Mouse (Mus musculus): Measurements from ENCODE around the gene Ano3. TPM values are rescaled to one million over a fixed set of nuclear protein-coding genes. Genes with fewer than 3 reads are reported as not detected.

Gene Ano3
- polyA plus RNA-seq, 1 experiment from 2014 or later: 0.84 TPM

DNA sequence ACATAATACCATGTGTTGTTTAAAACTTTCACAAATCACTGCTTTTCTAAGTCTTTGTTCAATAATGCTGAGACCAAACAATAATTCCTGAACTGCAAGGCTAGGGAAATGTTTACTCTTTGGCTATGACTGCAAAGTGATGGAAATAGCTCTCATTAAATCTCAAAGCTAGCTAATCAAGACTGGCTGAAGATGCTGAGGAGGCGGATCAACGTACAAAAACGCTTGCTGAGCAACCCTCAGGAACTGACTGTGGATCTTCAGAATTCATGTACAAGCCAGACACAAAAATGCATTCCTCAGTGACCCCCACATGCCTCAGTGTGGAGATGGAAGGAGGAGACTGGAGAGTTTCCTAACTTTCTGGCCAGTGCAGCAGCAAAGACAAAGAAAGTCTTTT is 155.3 kb downstream of the Ano3 start:
- Histone ChIP-seq H3K4me1 (no peaks in the 10 kb centered on the region), H3K27ac (no peak overlapping the region), H3K27me3 (no peaks in the 10 kb centered on the region), H3K9ac (no peak overlapping the region), H3K36me3 (no peaks in the 10 kb centered on the region), H3K9me3 (replicated peaks) (0 out of 2 replicates have a peak, but pooled peaks cover 2% of the 10 kb centered on the region), H3K4me2 (replicated peaks) (no peak overlapping the region), H3K4me3 (no peak overlapping the region)
- 72% methylated on average over 3 of the region's 3 CpGs for WGBS
- no peak for ATAC-seq (ENCODE audit: low FRiP score)

DNA sequence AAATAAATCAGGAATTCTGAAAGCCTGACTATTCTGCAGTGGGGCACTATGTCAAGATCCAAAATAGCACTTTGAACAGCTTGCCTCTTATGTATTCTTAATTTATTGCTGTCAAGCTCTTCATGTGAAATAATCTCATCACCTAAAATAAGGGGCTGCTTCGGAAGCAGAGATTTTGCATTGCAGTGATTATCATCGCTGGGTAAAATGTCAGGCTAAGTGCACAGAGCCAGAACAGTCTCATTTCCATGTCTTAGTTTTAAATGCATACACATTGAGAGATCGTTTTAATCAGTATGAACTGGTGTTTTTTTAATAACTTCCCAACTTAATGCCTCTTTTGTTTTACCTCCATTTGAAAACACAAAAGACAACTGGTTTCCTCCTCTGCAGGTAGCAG is 163.3 kb downstream of the Ano3 start:
- H3K4me2 ChIP-seq (replicated peaks): no peak overlapping the region
- H3K4me3 ChIP-seq: no peak overlapping the region
- no peaks in the 10 kb centered on the region for H3K36me3 ChIP-seq
- H3K27ac ChIP-seq: no peak overlapping the region
- WGBS: 87% methylated on average over 3 of the region's 3 CpGs
- no peaks in the 10 kb centered on the region for H3K27me3 ChIP-seq
- no peak for ATAC-seq (ENCODE audit: low FRiP score)
- no peak overlapping the region for H3K9ac ChIP-seq
- H3K9me3 ChIP-seq (replicated peaks): no peaks in the 10 kb centered on the region
- H3K4me1 ChIP-seq: no peaks in the 10 kb centered on the region

DNA sequence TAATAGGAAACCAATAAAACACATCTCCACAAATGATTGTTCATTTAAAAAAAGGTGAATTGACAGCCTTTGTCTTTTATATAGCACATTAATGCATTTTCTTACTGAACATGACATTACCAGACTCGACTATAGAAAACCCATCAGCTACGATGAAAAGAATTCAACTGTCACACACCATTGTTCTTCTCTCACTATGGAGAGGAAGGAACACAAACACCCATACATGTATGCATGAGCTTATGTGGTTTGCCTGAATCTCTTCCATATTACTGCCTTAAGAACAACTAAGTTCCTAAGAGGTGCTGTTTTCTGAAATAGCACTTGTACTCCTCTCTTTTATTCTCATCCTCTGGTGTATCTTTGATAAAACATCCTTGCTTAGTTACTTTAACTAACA is 191.3 kb downstream of the Ano3 start:
- ATAC-seq (ENCODE audit: low FRiP score): no peak
- Histone ChIP-seq H3K27ac (no peak overlapping the region), H3K9me3 (replicated peaks) (no peaks in the 10 kb centered on the region)

DNA sequence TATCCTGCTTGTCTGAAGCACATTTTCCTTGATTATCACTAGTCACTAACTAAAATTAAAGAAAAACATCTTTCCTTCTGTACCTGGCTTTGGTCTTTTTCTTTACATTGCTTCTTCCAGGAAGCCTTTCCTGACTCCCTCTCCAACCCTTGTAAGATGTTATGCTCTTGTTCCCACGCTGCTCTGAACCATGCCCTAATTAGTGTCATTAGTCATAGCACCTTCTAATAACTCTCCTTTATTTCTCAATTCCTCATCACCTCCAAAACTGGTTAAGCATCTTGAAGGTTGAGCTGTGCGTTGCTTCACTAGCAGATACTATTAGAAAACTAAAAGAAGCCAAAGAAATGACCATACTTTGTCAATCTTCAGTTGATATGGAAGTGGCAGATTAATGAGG is 193.2 kb downstream of the Ano3 start:
- no peaks in the 10 kb centered on the region for H3K27me3 ChIP-seq
- H3K36me3 ChIP-seq: no peaks in the 10 kb centered on the region
- 89% methylated on average over 2 of the region's 2 CpGs for WGBS
- H3K4me2 ChIP-seq (replicated peaks): no peak overlapping the region
- no peak overlapping the region for H3K4me3 ChIP-seq
- no peak overlapping the region for H3K27ac ChIP-seq
- no peak for ATAC-seq (ENCODE audit: low FRiP score)
- no peaks in the 10 kb centered on the region for H3K9me3 ChIP-seq (replicated peaks)
- no peaks in the 10 kb centered on the region for H3K4me1 ChIP-seq
- H3K9ac ChIP-seq: no peak overlapping the region

More for the DNA sequence above, 191.3 kb downstream of the Ano3 start:
- no peak overlapping the region for H3K4me2 ChIP-seq (replicated peaks)
- H3K36me3 ChIP-seq: no peaks in the 10 kb centered on the region
- no peaks in the 10 kb centered on the region for H3K27me3 ChIP-seq
- H3K4me1 ChIP-seq: no peaks in the 10 kb centered on the region
- no peak overlapping the region for H3K9ac ChIP-seq
- 40% methylated on average over 2 of the region's 2 CpGs for WGBS
- no peak overlapping the region for H3K4me3 ChIP-seq

DNA sequence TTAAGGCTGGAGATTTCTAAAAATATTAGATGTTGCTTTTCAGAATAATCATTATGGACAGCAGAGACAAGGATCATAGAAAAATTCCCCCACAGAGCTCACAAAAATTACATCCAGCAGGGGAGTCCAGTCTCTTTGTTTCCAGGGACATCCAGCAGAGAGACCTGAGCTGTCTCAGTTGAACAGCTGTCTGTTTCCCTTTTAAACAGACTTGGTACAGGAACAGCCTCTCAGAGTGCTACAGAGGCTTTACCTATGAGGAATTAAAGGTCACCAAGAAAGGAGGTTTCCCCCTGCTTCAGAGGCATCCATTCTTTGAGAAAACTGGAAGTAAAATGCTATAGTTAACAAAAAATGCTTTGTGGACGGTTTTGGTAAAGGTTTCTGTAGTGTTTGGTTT is 210.2 kb downstream of the Ano3 start:
- Histone ChIP-seq H3K9me3 (replicated peaks) (no peaks in the 10 kb centered on the region), H3K4me3 (no peak overlapping the region), H3K4me2 (replicated peaks) (no peak overlapping the region), H3K27me3 (no peaks in the 10 kb centered on the region), H3K4me1 (no peaks in the 10 kb centered on the region), H3K27ac (peak overlapping the region; percentile 44; the same call in 1 of the 2 replicates), H3K9ac (no peak overlapping the region), H3K36me3 (no peaks in the 10 kb centered on the region)
- no peak for ATAC-seq (ENCODE audit: low FRiP score)
- 73% methylated on average over 1 of the region's 1 CpGs for WGBS

DNA sequence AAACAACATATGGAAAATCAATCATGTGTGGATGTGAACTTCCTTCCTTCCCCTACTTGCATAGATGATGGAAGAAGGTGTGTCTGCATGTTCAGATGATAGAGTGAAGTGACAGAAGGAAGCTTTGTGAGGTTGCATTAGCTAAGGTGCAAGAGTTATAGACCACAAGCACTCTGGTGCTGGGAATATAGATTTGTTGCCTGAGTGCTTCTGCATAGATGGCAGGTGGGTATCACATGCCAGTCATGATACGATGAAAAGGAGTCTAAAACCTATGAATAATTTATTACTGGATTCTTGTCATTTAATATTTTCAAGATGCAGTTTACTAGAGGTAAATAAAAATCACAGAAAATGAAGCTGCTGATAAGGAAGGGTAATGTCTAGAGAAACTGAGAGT is 210.9 kb downstream of the Ano3 start:
- Histone ChIP-seq H3K4me1 (no peaks in the 10 kb centered on the region), H3K4me3 (no peak overlapping the region), H3K9ac (no peak overlapping the region), H3K27ac (no peak overlapping the region), H3K27me3 (no peaks in the 10 kb centered on the region), H3K9me3 (replicated peaks) (no peaks in the 10 kb centered on the region), H3K4me2 (replicated peaks) (no peak overlapping the region), H3K36me3 (no peaks in the 10 kb centered on the region)
- 60% methylated on average over 1 of the region's 1 CpGs for WGBS
- peak; percentile 50; the same call in 1 of the 2 replicates for ATAC-seq (ENCODE audit: low FRiP score)

DNA sequence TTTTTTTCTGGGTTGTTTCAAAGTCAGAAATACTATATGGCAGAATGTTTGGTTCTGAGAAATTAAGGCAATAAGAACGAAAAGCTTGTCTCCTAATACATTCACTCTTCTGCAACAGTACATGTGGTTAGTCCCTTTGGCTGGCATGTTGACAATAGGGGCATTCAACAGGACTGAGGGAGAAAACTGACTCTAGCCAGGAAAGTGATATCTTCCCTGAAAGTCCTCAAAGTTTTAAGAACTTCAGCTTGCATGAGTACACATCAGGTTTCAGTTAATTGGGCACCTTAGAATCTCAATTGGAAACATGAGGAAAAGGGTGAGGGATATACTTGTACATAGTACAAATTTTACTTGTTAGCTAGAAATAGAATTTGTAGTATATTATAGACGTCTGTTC is 212.7 kb downstream of the Ano3 start:
- Histone ChIP-seq H3K4me3 (no peak overlapping the region), H3K36me3 (no peaks in the 10 kb centered on the region), H3K4me1 (no peaks in the 10 kb centered on the region), H3K27ac (no peak overlapping the region), H3K9ac (no peak overlapping the region), H3K27me3 (no peaks in the 10 kb centered on the region), H3K9me3 (replicated peaks) (no peaks in the 10 kb centered on the region), H3K4me2 (replicated peaks) (no peak overlapping the region)
- 63% methylated on average over 2 of the region's 2 CpGs for WGBS
- no peak for ATAC-seq (ENCODE audit: low FRiP score)

DNA sequence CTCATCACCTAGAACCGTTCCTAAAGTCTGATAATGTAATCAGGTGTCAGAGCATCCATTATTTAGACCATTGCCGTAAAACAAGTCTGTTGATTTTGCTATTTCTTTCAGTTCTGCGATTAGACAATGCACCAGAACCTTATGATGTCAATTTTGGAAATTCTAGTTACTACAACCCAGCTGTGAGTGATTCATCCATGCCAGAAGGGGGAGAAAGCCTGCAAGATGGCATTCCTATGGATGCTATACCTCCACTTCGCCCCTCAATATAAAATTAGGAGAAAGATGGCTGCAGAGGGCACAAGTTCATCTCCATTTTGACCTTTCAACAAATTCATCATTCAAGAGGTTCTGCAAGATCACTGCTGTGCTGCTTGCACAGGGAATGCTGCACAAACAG is 213.5 kb downstream of the Ano3 start:
- no peak overlapping the region for H3K9ac ChIP-seq
- H3K4me2 ChIP-seq (replicated peaks): no peak overlapping the region
- 86% methylated on average over 4 of the region's 4 CpGs for WGBS
- no peaks in the 10 kb centered on the region for H3K27me3 ChIP-seq
- H3K27ac ChIP-seq: no peak overlapping the region
- no peaks in the 10 kb centered on the region for H3K4me1 ChIP-seq
- no peak for ATAC-seq (ENCODE audit: low FRiP score)
- no peak overlapping the region for H3K4me3 ChIP-seq
- no peaks in the 10 kb centered on the region for H3K36me3 ChIP-seq
- no peaks in the 10 kb centered on the region for H3K9me3 ChIP-seq (replicated peaks)

DNA sequence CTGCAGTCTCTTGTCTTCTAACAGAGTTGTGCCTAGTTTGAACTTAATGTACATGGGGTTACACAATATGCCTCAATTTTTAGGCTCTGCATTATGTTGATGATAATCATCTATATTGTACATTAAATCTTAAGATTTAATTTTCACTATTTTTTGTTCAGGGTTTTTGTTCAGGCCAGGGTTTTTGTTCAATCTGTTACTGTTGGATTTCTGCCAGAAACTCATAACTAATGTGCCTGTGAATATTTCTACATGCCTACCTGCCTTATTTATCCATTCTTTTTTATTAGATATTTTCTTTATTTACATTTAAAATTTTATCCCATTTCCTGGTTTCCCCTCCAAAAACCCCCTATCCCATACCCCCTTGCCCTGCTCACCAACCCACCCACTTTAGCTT is 224.6 kb downstream of the Ano3 start:
- H3K9ac ChIP-seq: no peak overlapping the region
- H3K27ac ChIP-seq: no peak overlapping the region
- H3K4me3 ChIP-seq: no peak overlapping the region
- no peaks in the 10 kb centered on the region for H3K4me1 ChIP-seq
- no peaks in the 10 kb centered on the region for H3K27me3 ChIP-seq
- ATAC-seq (ENCODE audit: low FRiP score): no peak
- no peaks in the 10 kb centered on the region for H3K36me3 ChIP-seq
- H3K4me2 ChIP-seq (replicated peaks): no peak overlapping the region
- no peaks in the 10 kb centered on the region for H3K9me3 ChIP-seq (replicated peaks)

DNA sequence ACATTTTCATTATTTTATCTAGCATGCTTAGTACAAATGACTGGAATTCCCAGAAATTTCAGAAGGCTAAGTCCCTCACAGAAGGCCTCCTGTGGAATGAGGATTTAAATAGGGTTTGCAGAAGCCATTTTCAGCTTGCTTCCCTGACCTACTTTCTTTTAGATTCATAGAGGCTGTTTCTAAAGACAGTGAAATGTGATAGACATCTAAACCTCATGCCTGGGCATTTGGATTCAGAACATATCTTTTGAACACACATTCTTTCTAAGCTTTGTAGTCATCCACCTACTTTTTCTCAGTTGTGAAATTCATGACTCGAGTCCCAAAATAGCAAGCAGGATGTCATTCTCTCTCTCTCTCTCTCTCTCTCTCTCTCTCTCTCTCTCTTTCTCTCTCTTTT is 228.5 kb downstream of the Ano3 start:
- no peaks in the 10 kb centered on the region for H3K36me3 ChIP-seq
- H3K27me3 ChIP-seq: no peaks in the 10 kb centered on the region
- ATAC-seq (ENCODE audit: low FRiP score): no peak
- no peak overlapping the region for H3K27ac ChIP-seq
- H3K4me3 ChIP-seq: no peak overlapping the region
- no peaks in the 10 kb centered on the region for H3K4me1 ChIP-seq
- no peaks in the 10 kb centered on the region for H3K9me3 ChIP-seq (replicated peaks)
- 86% methylated on average over 1 of the region's 1 CpGs for WGBS
- H3K9ac ChIP-seq: no peak overlapping the region
- no peak overlapping the region for H3K4me2 ChIP-seq (replicated peaks)

DNA sequence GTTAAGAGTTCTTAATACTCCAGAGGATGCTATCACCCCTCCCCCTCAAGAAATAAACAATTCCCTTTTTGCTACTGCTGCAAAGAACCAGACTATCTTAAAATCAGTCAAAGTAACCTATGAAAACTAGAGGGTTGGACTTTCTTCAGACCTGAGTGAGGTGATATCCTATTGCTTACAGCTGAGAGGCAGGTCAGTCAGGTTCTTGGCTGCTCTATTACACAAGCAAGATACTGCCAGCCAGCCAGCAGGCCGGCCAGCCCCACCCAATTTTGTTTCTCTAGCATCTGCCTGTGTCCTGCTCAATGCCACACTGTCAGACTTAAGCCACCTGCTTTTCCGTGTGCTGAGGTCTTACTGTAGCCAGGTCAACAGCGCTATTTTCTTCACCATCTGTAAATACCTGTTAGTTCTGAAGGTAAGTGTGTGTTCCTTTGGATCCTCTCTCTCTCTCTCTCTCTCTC is 229.4 kb downstream of the Ano3 start, which contains the start of gene Muc15:
TSS of gene Muc15 (plus strand) at position 51 of the 464 bp plus-strand sequence.
- Histone ChIP-seq H3K9me3 (replicated peaks) (no peaks in the 10 kb centered on the region), H3K4me3 (no peak within 1 kb of the TSS), H3K4me2 (replicated peaks) (no peak within 1 kb of the TSS), H3K27ac (no peak within 1 kb of the TSS), H3K36me3 (no peaks in the 10 kb centered on the region), H3K27me3 (no peaks in the 10 kb centered on the region), H3K9ac (no peak within 1 kb of the TSS), H3K4me1 (no peaks in the 10 kb centered on the region)
- whole genome bisulfite sequencing: 54% methylated on average over 3 of the region's 3 CpGs
- no peak for ATAC-seq (ENCODE audit: low FRiP score)

DNA sequence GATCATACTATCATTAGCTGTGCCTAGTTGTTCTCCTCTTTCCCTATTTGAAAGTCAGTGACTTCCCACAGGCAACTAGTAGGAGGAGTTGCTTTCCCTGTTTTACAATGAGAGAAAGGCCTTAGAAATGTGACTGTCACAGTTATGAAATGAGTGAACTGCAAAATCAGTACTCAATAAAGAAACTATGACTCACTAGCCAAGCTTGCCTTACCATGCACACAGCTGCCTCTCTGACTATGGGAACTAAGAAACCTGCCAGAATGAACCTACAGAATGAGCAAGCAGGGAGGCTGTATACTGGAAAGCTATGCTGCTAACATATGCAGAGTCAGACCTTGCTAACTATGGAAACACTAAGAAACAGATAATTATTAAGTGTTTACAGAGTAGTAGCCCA is 231.7 kb downstream of the Ano3 start:
- no peaks in the 10 kb centered on the region for H3K27me3 ChIP-seq
- ATAC-seq (ENCODE audit: low FRiP score): no peak
- H3K4me2 ChIP-seq (replicated peaks): no peak overlapping the region
- no peak overlapping the region for H3K9ac ChIP-seq
- no peaks in the 10 kb centered on the region for H3K4me1 ChIP-seq
- no peaks in the 10 kb centered on the region for H3K9me3 ChIP-seq (replicated peaks)
- no peak overlapping the region for H3K27ac ChIP-seq
- no peaks in the 10 kb centered on the region for H3K36me3 ChIP-seq
- no peak overlapping the region for H3K4me3 ChIP-seq

DNA sequence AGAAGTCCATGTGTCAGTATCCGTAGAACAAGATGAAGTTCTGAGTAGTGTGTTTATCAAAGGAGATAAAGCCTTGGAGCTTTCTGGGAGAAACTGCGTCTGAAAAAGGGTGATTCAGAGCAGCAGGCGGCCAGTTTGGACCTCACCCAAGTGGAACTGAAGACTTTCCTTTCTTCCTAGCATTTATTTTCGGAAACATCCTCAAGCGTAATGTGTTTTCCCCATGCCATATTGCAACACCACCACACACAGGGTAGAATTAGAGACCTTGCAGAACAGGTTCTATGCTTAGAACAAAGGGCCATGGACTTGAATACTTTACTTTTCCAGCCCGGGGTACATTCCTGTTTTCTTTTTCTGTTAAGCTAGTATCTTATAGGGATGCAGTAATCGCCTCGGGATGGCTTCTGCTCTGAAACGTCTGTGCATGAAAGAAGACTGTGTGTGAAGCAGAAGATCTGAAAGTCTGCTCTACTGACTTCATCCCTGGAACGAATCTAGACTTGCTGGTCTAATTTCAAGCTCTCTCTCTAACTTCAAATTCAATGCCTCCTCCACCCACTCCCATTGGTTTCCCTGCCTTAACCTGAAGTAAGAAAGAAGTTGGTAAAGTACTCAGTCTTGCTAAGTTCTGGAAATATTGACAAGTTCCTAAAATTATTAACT is 240.5 kb downstream of the Ano3 start:
- no peaks in the 10 kb centered on the region for H3K27me3 ChIP-seq
- H3K4me1 ChIP-seq: no peaks in the 10 kb centered on the region
- no peaks in the 10 kb centered on the region for H3K9me3 ChIP-seq (replicated peaks)
- no peak overlapping the region for H3K9ac ChIP-seq
- no peak overlapping the region for H3K27ac ChIP-seq
- WGBS: 89% methylated on average over 10 of the region's 10 CpGs
- no peak overlapping the region for H3K4me3 ChIP-seq
- ATAC-seq (ENCODE audit: low FRiP score): no peak
- H3K4me2 ChIP-seq (replicated peaks): no peak overlapping the region
- no peaks in the 10 kb centered on the region for H3K36me3 ChIP-seq
